Mouse (Mus musculus) brain, adult 2 months (tissue): ENCODE measurements at regions not wholly inside any gene's neighbourhood (a gene's known extent, or its start where the extent isn't known, plus 50 kb on each side); places are given as distances from the start of the nearest gene placed in this dataset.

Experiments
- DNase-seq: peaks from one replicate; pipeline ENCODE4 v3.0.0; 2011; ENCODE audit warnings: low read depth, low spot score

GRCm38 (mm10) chr4:55749949-55750600 is 217.8 kb upstream of the Klf4 start:
- DNase-seq = peak; percentile 8

GRCm38 (mm10) chr4:55741355-55741754 is 209.1 kb upstream of the Klf4 start:
- no peak for DNase-seq

GRCm38 (mm10) chr4:55740062-55740461 is 207.8 kb upstream of the Klf4 start:
- peak; percentile 79 for DNase-seq

GRCm38 (mm10) chr4:55738714-55739113 is 206.4 kb upstream of the Klf4 start:
- DNase-seq = no peak

GRCm38 (mm10) chr4:55735453-55735852 is 203.2 kb upstream of the Klf4 start:
- DNase-seq = no peak

GRCm38 (mm10) chr4:55734331-55734730 is 202.1 kb upstream of the Klf4 start:
- no peak for DNase-seq

- no peak for DNase-seq
These were observed 201.0 kb upstream of the Klf4 start for GRCm38 (mm10) chr4:55733223-55733622.

GRCm38 (mm10) chr4:55732006-55732405 is 199.7 kb upstream of the Klf4 start:
- peak; percentile 86 for DNase-seq

- DNase-seq = no peak
These were observed 198.0 kb upstream of the Klf4 start for GRCm38 (mm10) chr4:55730266-55730665.

- no peak for DNase-seq
These were observed 194.9 kb upstream of the Klf4 start for GRCm38 (mm10) chr4:55727178-55727577.

GRCm38 (mm10) chr4:55726081-55726480 is 193.8 kb upstream of the Klf4 start:
- DNase-seq = no peak

GRCm38 (mm10) chr4:55724286-55724685 is 192.0 kb upstream of the Klf4 start:
- DNase-seq = no peak

- DNase-seq = no peak
These were observed 190.9 kb upstream of the Klf4 start for GRCm38 (mm10) chr4:55723124-55723523.

- no peak for DNase-seq
These were observed 190.1 kb upstream of the Klf4 start for GRCm38 (mm10) chr4:55722388-55722787.

GRCm38 (mm10) chr4:55721834-55722233 is 189.6 kb upstream of the Klf4 start:
- no peak for DNase-seq

GRCm38 (mm10) chr4:55718438-55718837 is 186.2 kb upstream of the Klf4 start:
- DNase-seq = peak; percentile 32

GRCm38 (mm10) chr4:55716161-55716651 is 183.9 kb upstream of the Klf4 start:
- DNase-seq = no peak

GRCm38 (mm10) chr4:55711500-55712341 is 179.5 kb upstream of the Klf4 start:
- DNase-seq = peak; percentile 10

- no peak for DNase-seq
These were observed 178.2 kb upstream of the Klf4 start for GRCm38 (mm10) chr4:55710476-55710875.

- no peak for DNase-seq
These were observed 176.5 kb upstream of the Klf4 start for GRCm38 (mm10) chr4:55708808-55709207.

GRCm38 (mm10) chr4:55707916-55708315 is 175.7 kb upstream of the Klf4 start:
- DNase-seq = peak; percentile 64

GRCm38 (mm10) chr4:55704921-55705320 is 172.7 kb upstream of the Klf4 start:
- no peak for DNase-seq
